Mouse (Mus musculus) liver, adult 2 months (tissue): ENCODE measurements around the gene Fam173a. TPM values are rescaled to one million over a fixed set of nuclear protein-coding genes. Genes with fewer than 3 reads are reported as not detected.
A peak's percentile ranks its signal among the peaks of the same experiment; 100 is the strongest.

Source experiments
- DNase-seq: peaks from one replicate; pipeline ENCODE4 v3.0.0-alpha.2; 2011; ENCODE audit warnings: low read depth, low spot score; ENCODE audit errors: extremely low read depth
- H3K27ac ChIP-seq: fragments of 200-500 bp; replicated peaks from 2 replicates; pipeline ENCODE4 v1.5.1; 2012; ENCODE audit warnings: low read depth, mild to moderate bottlenecking, control low read depth, inconsistent platforms, low read length; ENCODE audit not compliant: insufficient read depth
- H3K27me3 ChIP-seq: fragments of 200-500 bp; 2 replicates; pipeline ENCODE4 v1.6.1; 2012; ENCODE audit warnings: mild to moderate bottlenecking, moderate library complexity, low read length, inconsistent platforms; ENCODE audit not compliant: control insufficient read depth, insufficient read depth
- H3K36me3 ChIP-seq: fragments of 200-500 bp; 2 replicates; pipeline ENCODE4 v1.6.1; 2012; ENCODE audit warnings: low read length, inconsistent platforms; ENCODE audit not compliant: control insufficient read depth, insufficient read depth
- H3K4me1 ChIP-seq: fragments of 200-500 bp; 2 replicates; pipeline ENCODE4 v1.6.1; 2011; ENCODE audit warnings: low read length; ENCODE audit not compliant: control insufficient read depth, insufficient read depth
- H3K4me3 ChIP-seq: fragments of 200-500 bp; 2 replicates; pipeline ENCODE4 v1.5.1; 2011; ENCODE audit warnings: low read depth, mild to moderate bottlenecking, control low read depth, low read length, moderate library complexity; ENCODE audit not compliant: insufficient read depth
- H3K79me2 ChIP-seq: fragments of 200-500 bp; 2 replicates; pipeline ENCODE4 v1.6.1; 2012; ENCODE audit warnings: inconsistent platforms, mild to moderate bottlenecking, low read length, moderate library complexity; ENCODE audit not compliant: control insufficient read depth, insufficient read depth
- H3K9ac ChIP-seq: fragments of 200-500 bp; 2 replicates; pipeline ENCODE4 v1.6.1; 2012; ENCODE audit warnings: low read depth, mild to moderate bottlenecking, control low read depth, inconsistent platforms, low read length
- CTCF ChIP-seq: fragments of 200-500 bp; IDR thresholded peaks from 2 replicates; pipeline ENCODE4 v1.5.1; 2011; ENCODE audit warnings: low read depth, low read length, control low read depth
- POLR2A ChIP-seq: fragments of 200-500 bp; IDR thresholded peaks from 2 replicates; pipeline ENCODE4 v1.6.1; 2011; ENCODE audit warnings: low read length, control low read depth; ENCODE audit not compliant: insufficient read depth; ENCODE audit errors: extremely low read depth
- WGBS: fragments of 180-500 bp; shearing (Covaris S2); methylation state at CpG from one replicate; pipeline ENCODE4 v1.1.7; 2018; 5-methylcytosine and 5-hydroxymethylcytosine counted together
- polyA plus RNA-seq: library from polyadenylated mRNA; depleted of rRNA; stranded (reverse); fragments of >200 nt; gene quantifications from 2 replicates; pipeline ENCODE4 v1.2.3, GENCODE M21; 2012
- total RNA-seq: library from RNA; depleted of rRNA; stranded (reverse); fragments of >200 nt; gene quantifications from 2 replicates; pipeline ENCODE4 v1.2.3, GENCODE M21; 2014

Fam173a gene
- total and polyA plus RNA-seq, 2 experiments: 69.3 to 106 TPM

DNA sequence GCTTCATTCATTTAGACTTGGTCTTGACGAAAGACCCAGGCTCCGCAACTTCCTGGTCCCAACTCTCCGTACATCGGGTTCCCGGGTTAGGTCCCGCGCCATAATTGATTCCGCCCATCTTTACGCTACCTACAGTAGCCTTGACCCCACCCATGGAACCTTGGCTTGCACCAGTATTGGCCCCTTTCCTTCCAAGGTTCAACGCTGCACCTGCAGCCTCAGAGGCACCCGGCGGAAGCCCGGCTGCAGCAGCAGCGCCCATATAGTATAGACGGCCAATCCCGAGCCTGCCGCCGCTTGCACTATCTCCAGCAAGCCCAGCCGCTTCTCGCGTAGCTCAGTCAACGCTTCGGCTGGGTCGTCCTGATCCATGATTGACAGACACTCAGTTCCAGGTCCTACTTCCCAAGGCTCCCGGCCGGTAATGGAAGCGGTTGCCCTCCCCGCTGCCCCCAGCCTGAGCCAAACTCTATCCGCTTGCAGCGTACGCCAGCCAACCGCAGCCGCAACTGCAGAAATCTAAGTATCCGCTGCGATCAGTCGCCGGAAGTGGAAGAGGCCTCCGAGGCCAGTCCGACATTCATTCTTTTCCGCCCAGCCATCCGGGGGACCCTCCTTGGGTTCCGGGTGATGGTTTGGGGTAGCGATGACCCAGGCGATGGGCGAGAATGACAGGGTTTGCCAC lies 716 bp downstream of the Fam173a start:
- Histone ChIP-seq H3K36me3 (no peaks in the 10 kb centered on the region), H3K4me3 (peak overlapping the region; percentile 91), H3K27ac (peak overlapping the region; percentile 65), H3K9ac (peak overlapping the region; percentile 84), H3K79me2 (no peaks in the 10 kb centered on the region), H3K4me1 (peaks cover 5% of the 10 kb centered on the region; the same call in 1 of the 2 replicates), H3K27me3 (no peaks in the 10 kb centered on the region)
- peak; percentile 63 for DNase-seq
- WGBS: under 1% methylated on average over 45 of the region's 45 CpGs
- peak; percentile 59 for TF ChIP-seq POLR2A
- no peak for TF ChIP-seq CTCF

DNA sequence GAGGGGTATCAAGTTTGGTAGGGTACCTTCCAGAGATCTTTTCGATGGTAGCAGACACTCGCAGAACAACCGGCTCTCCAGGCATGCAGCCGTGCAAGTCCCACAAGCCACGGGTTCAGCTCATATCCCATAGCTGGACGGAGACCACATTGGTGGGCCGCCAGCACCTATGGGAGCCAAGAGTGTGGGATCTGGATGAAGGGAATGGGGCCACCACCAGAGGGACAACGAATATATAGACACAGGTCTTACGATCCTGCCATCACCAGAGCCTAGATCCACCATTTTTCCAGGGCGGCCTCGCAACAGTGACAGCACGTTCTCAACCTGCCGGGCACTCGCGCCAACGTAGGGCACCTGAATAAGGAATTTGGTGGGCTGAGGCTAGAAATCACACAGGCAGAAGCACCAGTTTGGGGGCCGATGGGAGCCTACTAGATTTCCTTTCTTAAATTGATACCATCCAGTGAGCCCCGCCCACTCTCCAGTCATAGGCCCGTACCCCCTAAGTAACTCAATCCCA lies 1.3 kb downstream of the Fam173a start:
- no peaks in the 10 kb centered on the region for H3K79me2 ChIP-seq
- no peaks in the 10 kb centered on the region for H3K36me3 ChIP-seq
- no peak for DNase-seq
- peak overlapping the region; percentile 91 for H3K4me3 ChIP-seq
- H3K4me1 ChIP-seq: peaks cover 5% of the 10 kb centered on the region; the same call in 1 of the 2 replicates
- H3K27me3 ChIP-seq: no peaks in the 10 kb centered on the region
- peak overlapping the region; percentile 84; the same call in 1 of the 2 replicates for H3K9ac ChIP-seq
- TF ChIP-seq CTCF (no peak), POLR2A (no peak)
- no peak overlapping the region for H3K27ac ChIP-seq
- 38% methylated on average over 19 of the region's 19 CpGs for WGBS

- no peak overlapping the region for H3K27ac ChIP-seq
- H3K27me3 ChIP-seq: no peaks in the 10 kb centered on the region
- peaks cover 3% of the 10 kb centered on the region; the same call in 1 of the 2 replicates for H3K4me1 ChIP-seq
- H3K79me2 ChIP-seq: no peaks in the 10 kb centered on the region
- H3K36me3 ChIP-seq: no peaks in the 10 kb centered on the region
- TF ChIP-seq POLR2A: no peak
- TF ChIP-seq CTCF: no peak
- WGBS: 90% methylated on average over 9 of the region's 9 CpGs
- H3K4me3 ChIP-seq: no peak overlapping the region
- H3K9ac ChIP-seq: no peak overlapping the region
- no peak for DNase-seq
Observed at GRCm38 (mm10) chr17:25786781-25787504, 5.8 kb downstream of the Fam173a start.

GRCm38 (mm10) chr17:25786280-25786679 lies 6.4 kb downstream of the Fam173a start, which contains the start of gene Ccdc78:
TSS of gene Ccdc78 (plus strand) at chr17:25786580.
- TF ChIP-seq CTCF: no peak
- TF ChIP-seq POLR2A: no peak
- Histone ChIP-seq H3K79me2 (no peaks in the 10 kb centered on the region), H3K4me1 (peaks cover 3% of the 10 kb centered on the region; the same call in 1 of the 2 replicates), H3K27me3 (no peaks in the 10 kb centered on the region), H3K4me3 (peak within 1 kb of the TSS; percentile 69), H3K36me3 (no peaks in the 10 kb centered on the region; the same call in 1 of the 2 replicates), H3K27ac (no peak within 1 kb of the TSS), H3K9ac (0 out of 2 replicates have a peak within 1 kb of the TSS, but pooled peaks have one; percentile 25)
- no peak for DNase-seq
- 87% methylated on average over 3 of the region's 3 CpGs for WGBS

- H3K4me1 ChIP-seq: peaks cover 3% of the 10 kb centered on the region; the same call in 1 of the 2 replicates
- no peaks in the 10 kb centered on the region; the same call in 1 of the 2 replicates for H3K36me3 ChIP-seq
- no peak within 1 kb of the TSS for H3K27ac ChIP-seq
- no peaks in the 10 kb centered on the region for H3K27me3 ChIP-seq
- DNase-seq: peak; percentile 86
- no peak for TF ChIP-seq CTCF
- no peak for TF ChIP-seq POLR2A
- WGBS: under 1% methylated on average over 23 of the region's 23 CpGs
- no peaks in the 10 kb centered on the region for H3K79me2 ChIP-seq
- peak within 1 kb of the TSS; percentile 69 for H3K4me3 ChIP-seq
- peak within 1 kb of the TSS; percentile 54 for H3K9ac ChIP-seq
Observed at GRCm38 (mm10) chr17:25785281-25785745, 7.4 kb downstream of the Fam173a start, which contains the start of gene Haghl. TSS of gene Haghl (minus strand) at chr17:25785673.
